17 mouse cellular contexts compared by ENCODE assay signal in the genomic region with DNA sequence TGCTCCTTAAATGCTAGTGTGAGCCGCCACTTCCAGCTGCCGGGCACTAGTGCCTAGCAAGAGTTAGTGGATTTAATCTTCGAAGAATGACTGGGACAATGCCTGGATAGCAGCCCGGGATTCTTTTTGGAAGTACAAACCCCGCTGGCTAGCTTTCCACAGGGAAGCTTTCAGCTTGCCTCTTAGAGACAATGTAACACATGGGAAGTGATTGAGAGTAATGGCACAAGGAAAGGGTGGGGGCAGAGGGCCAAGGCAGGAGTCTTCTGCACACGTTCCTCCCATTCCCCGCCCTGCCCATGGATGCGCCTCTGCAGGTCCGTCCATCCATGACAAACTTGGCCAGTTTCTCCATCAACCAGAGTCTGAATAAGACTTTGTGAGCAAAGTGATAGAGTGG. TPM values are rescaled to one million over a fixed set of nuclear protein-coding genes. Genes with fewer than 3 reads are reported as not detected.
A peak's percentile ranks its signal among the peaks of the same experiment; 100 is the strongest.
DNase-seq lines count a peak whose midpoint lies in the region.
"Had no signal": no experiment of that assay in that cellular context is flagged by ENCODE, and none has a peak within 500 bp of the region (broad histone marks: within the 10 kb centered on the region; RNA-seq: fewer than 3 reads in every experiment).

No protein-coding gene starts in this region.

- peak; percentile 12 to 15 for DNase-seq in heart, postnatal 36 days
- DNase-seq in heart, adult 8-10 months (ENCODE audit: low spot score): no peak
- DNase-seq in kidney, postnatal 10 days: peak; percentile 34
- no peak for DNase-seq in kidney, adult 9 months
- peak; percentile 32 for DNase-seq in lung, postnatal 14 days
- DNase-seq in lung, postnatal 25 days (ENCODE audit: low spot score): no peak
- peak; percentile 79 for DNase-seq in testis, postnatal 14 days (ENCODE audit: low spot score)
- DNase-seq in MN1 (ENCODE audit: low spot score): no peak
- DNase-seq: adrenal gland, adult 2 months; cerebellum, adult 9-11 months; embryo, embryonic 11 days; forebrain, postnatal 0 days; heart, adult 2 months; liver, embryonic 13.5 days; lung, adult 18-20 months; thymus, adult 18-20 months; thymus, postnatal 25 days had no signal

- intact Hi-C loops in heart, postnatal 36 days (cut with DNase I): no loop called here

RNA-seq across cellular contexts. Expression of gene Slc52a3, which starts 20.4 kb away (rescaled TPM):
- 1 to 10 TPM; 1.2 to 2.4 TPM for total RNA-seq in heart, postnatal 36 days (2021)
- total RNA-seq in heart, adult 8-10 months (2022): 1 to 10 TPM; 1.2 to 4.2 (median 2.3) TPM

RNA-seq across cellular contexts. Expression of gene Fam110a, which starts 36.6 kb away (rescaled TPM):
- 1 to 10 TPM; 3.4 to 5.7 TPM for total RNA-seq in heart, postnatal 36 days (2021)
- total RNA-seq in heart, adult 8-10 months (2022): 1 to 10 TPM; 2.8 to 5.0 (median 4.3) TPM

Comparison
In these comparisons a context has a peak if more than half of its experiments do, and no peak if none do; other contexts are left out.
1. DNase-seq: peak in heart, postnatal 36 days (2 of 2), kidney, postnatal 10 days (single experiment), lung, postnatal 14 days (single experiment) and testis, postnatal 14 days (single experiment); none in heart, adult 8-10 months (single experiment), kidney, adult 9 months (single experiment), lung, postnatal 25 days (single experiment) and MN1 (single experiment).